Mouse (Mus musculus): ENCODE results near the gene Thop1.

GRCm38 (mm10) chr10:81025047-81025621, 44.7 kb upstream of the Thop1 start:
- no peak for TF ChIP-seq TCF12 (IDR thresholded peaks at IDR 0.05; ENCODE audit: insufficient read depth, poor library complexity, severe bottlenecking)
- no peak for TF ChIP-seq MYOG (IDR thresholded peaks at IDR 0.05; ENCODE audit: control insufficient read depth in 1 of 3, insufficient read depth in 1 of 3, insufficient read length in 2 of 3, low read depth in 2 of 3)
- TF ChIP-seq POLR2A (IDR thresholded peaks at IDR 0.05; ENCODE audit: insufficient read length, low read depth) = no peak
- TF ChIP-seq CEBPB (IDR thresholded peaks at IDR 0.05; ENCODE audit: insufficient read depth, poor library complexity, severe bottlenecking) = no peak
- no peak for TF ChIP-seq POLR2AphosphoS2 (IDR thresholded peaks at IDR 0.05; ENCODE audit: insufficient read length, low read depth)
- TF ChIP-seq E2F4 (IDR thresholded peaks at IDR 0.05; ENCODE audit: insufficient read depth) = no peak
- no peak for TF ChIP-seq MAX (IDR thresholded peaks at IDR 0.05; ENCODE audit: low read depth)
- no peak for TF ChIP-seq SRF (IDR thresholded peaks at IDR 0.05; ENCODE audit: control insufficient read depth, insufficient read length, low read depth)
- TF ChIP-seq USF1 (IDR thresholded peaks at IDR 0.05; ENCODE audit: low read depth) = no peak
- TF ChIP-seq REST (IDR thresholded peaks at IDR 0.05; ENCODE audit: insufficient read depth, insufficient read length) = peak; percentile 84

Data from myocyte (in vitro differentiated cells).